Mouse (Mus musculus): ENCODE results near the gene Slc25a51.

- TF ChIP-seq CTCF (conservative IDR thresholded peaks at IDR 0.05; ENCODE audit: low read length) (no peak), NANOG (IDR thresholded peaks at IDR 0.05; ENCODE audit: borderline replicate concordance, low read length) (no peak), POU5F1 (IDR thresholded peaks at IDR 0.05; ENCODE audit: borderline replicate concordance, low read length) (no peak)
Observed at GRCm38 (mm10) chr4:45402281-45402680, 6.3 kb downstream of the Slc25a51 start.

Measured in E14TG2a.4 (cell line).